Mouse (Mus musculus): ENCODE data around the gene Ly6g. TPM values are rescaled to one million over a fixed set of nuclear protein-coding genes. Genes with fewer than 3 reads are reported as not detected.
"Not testable (repeated sequence)": the region's sequence is repeated elsewhere in the genome, so short reads cannot be mapped to it uniquely, and the experiment has no call there.

The Ly6g gene
- polyA plus RNA-seq, 1 experiment from 2014 or later, result not detected

- H3K4me2 ChIP-seq; H3K27ac ChIP-seq (ENCODE audit: low read depth, low read length); H3K4me3 ChIP-seq (ENCODE audit: low read depth, low read length); H3K4me1 ChIP-seq (ENCODE audit: control insufficient read depth, insufficient read depth, low read length); H3K9me3 ChIP-seq (replicated peaks; ENCODE audit: control insufficient read depth, low read length); ATAC-seq (replicated peaks; ENCODE audit: insufficient number of reproducible peaks, low FRiP score, low TSS enrichment); H3K9ac ChIP-seq (ENCODE audit: low read depth, low read length); H3K27me3 ChIP-seq (ENCODE audit: control insufficient read depth, insufficient read depth, low read length); H3K36me3 ChIP-seq (ENCODE audit: control insufficient read depth, insufficient read depth, low read length): not testable (repeated sequence)
- 72% methylated on average over 2 of the region's 2 CpGs for WGBS (ENCODE audit: insufficient replicate concordance)
Observed at GRCm38 (mm10) chr15:75135090-75135783, 19.8 kb upstream of the Ly6g start.

- WGBS (ENCODE audit: insufficient replicate concordance), result 75% methylated on average over 3 of the region's 3 CpGs
- not testable (repeated sequence) for H3K4me3 ChIP-seq (ENCODE audit: low read depth, low read length); H3K4me1 ChIP-seq (ENCODE audit: control insufficient read depth, insufficient read depth, low read length); H3K36me3 ChIP-seq (ENCODE audit: control insufficient read depth, insufficient read depth, low read length); ATAC-seq (replicated peaks; ENCODE audit: insufficient number of reproducible peaks, low FRiP score, low TSS enrichment); H3K27ac ChIP-seq (ENCODE audit: low read depth, low read length); H3K9me3 ChIP-seq (replicated peaks; ENCODE audit: control insufficient read depth, low read length); H3K4me2 ChIP-seq; H3K27me3 ChIP-seq (ENCODE audit: control insufficient read depth, insufficient read depth, low read length); H3K9ac ChIP-seq (ENCODE audit: low read depth, low read length)
Observed at GRCm38 (mm10) chr15:75137739-75138138, 17.3 kb upstream of the Ly6g start.

GRCm38 (mm10) chr15:75141812-75142360 lies 13.2 kb upstream of the Ly6g start:
- H3K27ac ChIP-seq (ENCODE audit: low read depth, low read length); H3K4me3 ChIP-seq (ENCODE audit: low read depth, low read length); H3K9me3 ChIP-seq (replicated peaks; ENCODE audit: control insufficient read depth, low read length); H3K4me1 ChIP-seq (ENCODE audit: control insufficient read depth, insufficient read depth, low read length); H3K9ac ChIP-seq (ENCODE audit: low read depth, low read length); H3K36me3 ChIP-seq (ENCODE audit: control insufficient read depth, insufficient read depth, low read length); H3K4me2 ChIP-seq; ATAC-seq (replicated peaks; ENCODE audit: insufficient number of reproducible peaks, low FRiP score, low TSS enrichment); H3K27me3 ChIP-seq (ENCODE audit: control insufficient read depth, insufficient read depth, low read length): not testable (repeated sequence)
- WGBS (ENCODE audit: insufficient replicate concordance), result 39% methylated on average over 6 of the region's 6 CpGs

- ATAC-seq (replicated peaks; ENCODE audit: insufficient number of reproducible peaks, low FRiP score, low TSS enrichment), result no peak
- Histone ChIP-seq H3K9me3 (replicated peaks; ENCODE audit: control insufficient read depth, low read length) (no peaks in the 10 kb centered on the region), H3K4me1 (ENCODE audit: control insufficient read depth, insufficient read depth, low read length) (no peaks in the 10 kb centered on the region), H3K27me3 (ENCODE audit: control insufficient read depth, insufficient read depth, low read length) (no peaks in the 10 kb centered on the region), H3K9ac (ENCODE audit: low read depth, low read length) (no peak overlapping the region), H3K4me2 (no peak overlapping the region), H3K4me3 (ENCODE audit: low read depth, low read length) (no peak overlapping the region), H3K27ac (ENCODE audit: low read depth, low read length) (no peak overlapping the region), H3K36me3 (ENCODE audit: control insufficient read depth, insufficient read depth, low read length) (no peaks in the 10 kb centered on the region)
- 67% methylated on average over 3 of the region's 3 CpGs for WGBS (ENCODE audit: insufficient replicate concordance)
Observed at GRCm38 (mm10) chr15:75143735-75144134, 11.3 kb upstream of the Ly6g start.

GRCm38 (mm10) chr15:75153087-75153486 lies 2.0 kb upstream of the Ly6g start:
- H3K4me3 ChIP-seq (ENCODE audit: low read depth, low read length), result no peak overlapping the region
- no peak for ATAC-seq (replicated peaks; ENCODE audit: insufficient number of reproducible peaks, low FRiP score, low TSS enrichment)
- no peaks in the 10 kb centered on the region for H3K36me3 ChIP-seq (ENCODE audit: control insufficient read depth, insufficient read depth, low read length)
- H3K4me2 ChIP-seq, result no peak overlapping the region
- no peaks in the 10 kb centered on the region for H3K27me3 ChIP-seq (ENCODE audit: control insufficient read depth, insufficient read depth, low read length)
- no peaks in the 10 kb centered on the region for H3K9me3 ChIP-seq (replicated peaks; ENCODE audit: control insufficient read depth, low read length)
- H3K27ac ChIP-seq (ENCODE audit: low read depth, low read length), result no peak overlapping the region
- no peaks in the 10 kb centered on the region for H3K4me1 ChIP-seq (ENCODE audit: control insufficient read depth, insufficient read depth, low read length)
- H3K9ac ChIP-seq (ENCODE audit: low read depth, low read length), result no peak overlapping the region

- 57% methylated on average over 1 of the region's 1 CpGs for WGBS (ENCODE audit: insufficient replicate concordance)
- H3K9me3 ChIP-seq (replicated peaks; ENCODE audit: control insufficient read depth, low read length), result no peaks in the 10 kb centered on the region; the same call in 1 of the 2 replicates
- no peak overlapping the region for H3K9ac ChIP-seq (ENCODE audit: low read depth, low read length)
- H3K4me1 ChIP-seq (ENCODE audit: control insufficient read depth, insufficient read depth, low read length), result no peaks in the 10 kb centered on the region
- no peak for ATAC-seq (replicated peaks; ENCODE audit: insufficient number of reproducible peaks, low FRiP score, low TSS enrichment)
- no peak overlapping the region for H3K4me3 ChIP-seq (ENCODE audit: low read depth, low read length)
- H3K36me3 ChIP-seq (ENCODE audit: control insufficient read depth, insufficient read depth, low read length), result no peaks in the 10 kb centered on the region
- no peaks in the 10 kb centered on the region for H3K27me3 ChIP-seq (ENCODE audit: control insufficient read depth, insufficient read depth, low read length)
- H3K4me2 ChIP-seq, result no peak overlapping the region
- H3K27ac ChIP-seq (ENCODE audit: low read depth, low read length), result no peak overlapping the region
Observed at GRCm38 (mm10) chr15:75157646-75158045, 2.6 kb downstream of the Ly6g start.

GRCm38 (mm10) chr15:75175506-75175905 lies 20.5 kb downstream of the Ly6g start:
- no peaks in the 10 kb centered on the region for H3K9me3 ChIP-seq (replicated peaks; ENCODE audit: control insufficient read depth, low read length)
- no peak for ATAC-seq (replicated peaks; ENCODE audit: insufficient number of reproducible peaks, low FRiP score, low TSS enrichment)
- H3K27ac ChIP-seq (ENCODE audit: low read depth, low read length), result no peak overlapping the region
- no peak overlapping the region for H3K4me2 ChIP-seq
- no peak overlapping the region for H3K9ac ChIP-seq (ENCODE audit: low read depth, low read length)
- no peaks in the 10 kb centered on the region for H3K4me1 ChIP-seq (ENCODE audit: control insufficient read depth, insufficient read depth, low read length)
- no peak overlapping the region for H3K4me3 ChIP-seq (ENCODE audit: low read depth, low read length)
- no peaks in the 10 kb centered on the region for H3K36me3 ChIP-seq (ENCODE audit: control insufficient read depth, insufficient read depth, low read length)
- 37% methylated on average over 1 of the region's 1 CpGs for WGBS (ENCODE audit: insufficient replicate concordance)
- no peaks in the 10 kb centered on the region for H3K27me3 ChIP-seq (ENCODE audit: control insufficient read depth, insufficient read depth, low read length)

GRCm38 (mm10) chr15:75186291-75186690 lies 31.3 kb downstream of the Ly6g start:
- H3K9me3 ChIP-seq (replicated peaks; ENCODE audit: control insufficient read depth, low read length), result no peaks in the 10 kb centered on the region
- no peaks in the 10 kb centered on the region for H3K27me3 ChIP-seq (ENCODE audit: control insufficient read depth, insufficient read depth, low read length)
- no peaks in the 10 kb centered on the region for H3K36me3 ChIP-seq (ENCODE audit: control insufficient read depth, insufficient read depth, low read length)
- no peak overlapping the region for H3K4me2 ChIP-seq
- 5% methylated on average over 2 of the region's 2 CpGs for WGBS (ENCODE audit: insufficient replicate concordance)
- no peak overlapping the region for H3K9ac ChIP-seq (ENCODE audit: low read depth, low read length)
- no peak overlapping the region for H3K27ac ChIP-seq (ENCODE audit: low read depth, low read length)
- no peak for ATAC-seq (replicated peaks; ENCODE audit: insufficient number of reproducible peaks, low FRiP score, low TSS enrichment)
- H3K4me3 ChIP-seq (ENCODE audit: low read depth, low read length), result no peak overlapping the region
- H3K4me1 ChIP-seq (ENCODE audit: control insufficient read depth, insufficient read depth, low read length), result no peaks in the 10 kb centered on the region

GRCm38 (mm10) chr15:75189116-75189515 lies 34.1 kb downstream of the Ly6g start:
- no peaks in the 10 kb centered on the region for H3K9me3 ChIP-seq (replicated peaks; ENCODE audit: control insufficient read depth, low read length)
- H3K4me1 ChIP-seq (ENCODE audit: control insufficient read depth, insufficient read depth, low read length), result no peaks in the 10 kb centered on the region
- no peak overlapping the region for H3K4me2 ChIP-seq
- no peak overlapping the region for H3K9ac ChIP-seq (ENCODE audit: low read depth, low read length)
- H3K36me3 ChIP-seq (ENCODE audit: control insufficient read depth, insufficient read depth, low read length), result no peaks in the 10 kb centered on the region
- ATAC-seq (replicated peaks; ENCODE audit: insufficient number of reproducible peaks, low FRiP score, low TSS enrichment), result no peak
- H3K27ac ChIP-seq (ENCODE audit: low read depth, low read length), result no peak overlapping the region
- 52% methylated on average over 2 of the region's 2 CpGs for WGBS (ENCODE audit: insufficient replicate concordance)
- no peaks in the 10 kb centered on the region for H3K27me3 ChIP-seq (ENCODE audit: control insufficient read depth, insufficient read depth, low read length)
- H3K4me3 ChIP-seq (ENCODE audit: low read depth, low read length), result no peak overlapping the region

All from heart, embryonic 11.5 days (tissue).